In genomic region chr1:54332988-54333387, GRCm38 (mm10) we compare ENCODE assay signal across 8 mouse cellular contexts.
DNase-seq lines count a peak whose midpoint lies in the region; ATAC-seq and TF ChIP-seq lines count a peak whose summit lies in the region.
"Had no signal": no experiment of that assay in that cellular context is flagged by ENCODE, and none has a peak within 500 bp of the region (broad histone marks: within the 10 kb centered on the region; RNA-seq: fewer than 3 reads in every experiment).

No protein-coding gene starts in this region.

- ATAC-seq in kidney, postnatal 0 days (replicated peaks; ENCODE audit: low FRiP score, low read depth), result no peak
- no peak for ATAC-seq in kidney, embryonic 14.5 days (ENCODE audit: low FRiP score, low TSS enrichment)

- no peak overlapping the region for H3K27ac ChIP-seq in kidney, postnatal 0 days
- no peak overlapping the region for H3K27ac ChIP-seq in kidney, embryonic 14.5 days (ENCODE audit: low read depth, low read length)
- H3K27ac ChIP-seq: neural tube, embryonic 13.5 days had no signal

- H3K4me2 ChIP-seq in kidney, postnatal 0 days (ENCODE audit: low read length), result no peak overlapping the region
- H3K4me2 ChIP-seq in kidney, embryonic 14.5 days (replicated peaks; ENCODE audit: low read depth, low read length), result no peak overlapping the region
- H3K4me2 ChIP-seq: neural tube, embryonic 13.5 days had no signal

- H3K27me3 ChIP-seq in kidney, postnatal 0 days (ENCODE audit: insufficient read depth, low read length), result no peaks in the 10 kb centered on the region
- no peaks in the 10 kb centered on the region for H3K27me3 ChIP-seq in kidney, embryonic 14.5 days (ENCODE audit: control insufficient read depth, insufficient read depth, low read length)
- H3K27me3 ChIP-seq: neural tube, embryonic 13.5 days had no signal

- H3K4me1 ChIP-seq in kidney, postnatal 0 days (replicated peaks; ENCODE audit: insufficient read depth, low read length), result no peaks in the 10 kb centered on the region
- H3K4me1 ChIP-seq in kidney, embryonic 14.5 days (ENCODE audit: control insufficient read depth, insufficient read depth, low read length), result no peaks in the 10 kb centered on the region
- H3K4me1 ChIP-seq: neural tube, embryonic 13.5 days had no signal

- no peak overlapping the region for H3K9ac ChIP-seq in kidney, postnatal 0 days (ENCODE audit: low read depth, low read length)
- no peak overlapping the region for H3K9ac ChIP-seq in kidney, embryonic 14.5 days (ENCODE audit: low read depth, low read length)
- H3K9ac ChIP-seq: neural tube, embryonic 13.5 days had no signal

- H3K4me3 ChIP-seq in kidney, postnatal 0 days (replicated peaks; ENCODE audit: low read depth, low read length), result no peak overlapping the region
- H3K4me3 ChIP-seq in kidney, embryonic 14.5 days (ENCODE audit: low read length), result no peak overlapping the region
- H3K4me3 ChIP-seq: neural tube, embryonic 13.5 days had no signal

- H3K36me3 ChIP-seq in kidney, postnatal 0 days (ENCODE audit: insufficient read depth, low read length), result no peaks in the 10 kb centered on the region
- H3K36me3 ChIP-seq in kidney, embryonic 14.5 days (ENCODE audit: control insufficient read depth, insufficient read depth, low read length), result no peaks in the 10 kb centered on the region
- H3K36me3 ChIP-seq: neural tube, embryonic 13.5 days had no signal

- DNase-seq in kidney, postnatal 0 days (ENCODE audit: low spot score), result peak; percentile 47
- DNase-seq in ZHBTc4 (ENCODE audit: low read depth, low spot score), result peak; percentile 11
- peak; percentile 29 to 33 for DNase-seq in cerebellum, postnatal 36 days
- DNase-seq in layer of hippocampus, adult 9-11 months, result peak; percentile 8
- DNase-seq in right cerebral cortex, postnatal 10 days (ENCODE audit: low spot score in 2 of 2), result peak; percentile 42 to 53
- no peak for DNase-seq in gastrocnemius, postnatal 25 days

- H3K9me3 ChIP-seq in kidney, postnatal 0 days (replicated peaks; ENCODE audit: low read length), result no peaks in the 10 kb centered on the region
- no peaks in the 10 kb centered on the region for H3K9me3 ChIP-seq in kidney, embryonic 14.5 days (ENCODE audit: control insufficient read depth, low read length)
- H3K9me3 ChIP-seq: neural tube, embryonic 13.5 days had no signal

- 56% methylated on average over 4 of the region's 4 CpGs for WGBS in kidney, postnatal 0 days
- WGBS in kidney, embryonic 14.5 days, result 64% methylated on average over 4 of the region's 4 CpGs

- peak; percentile 70 for TF ChIP-seq CTCF in kidney, postnatal 0 days (IDR thresholded peaks at IDR 0.05; ENCODE audit: low read depth)
